Comparison of ENCODE assay signal across 9 mouse cellular contexts in the genomic region with DNA sequence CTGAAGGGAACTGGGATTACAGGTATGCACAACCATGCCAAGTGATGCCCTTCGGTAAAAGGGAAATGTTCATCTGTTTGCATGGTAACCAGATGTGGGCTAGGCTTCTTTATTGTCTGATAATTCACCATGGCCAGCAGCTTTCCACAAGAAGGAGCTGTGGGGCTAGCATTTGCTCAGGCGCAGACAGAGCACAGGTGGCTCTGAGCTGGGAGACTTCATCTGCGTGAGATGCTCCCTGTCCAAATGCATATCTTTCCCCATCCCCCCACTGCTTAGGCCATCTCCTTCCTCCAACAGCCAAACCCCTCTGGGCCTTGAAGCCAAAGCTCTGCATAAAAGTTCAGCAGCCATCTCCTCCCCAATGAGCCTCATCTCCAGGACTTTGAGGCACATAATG. TPM values are rescaled to one million over a fixed set of nuclear protein-coding genes. Genes with fewer than 3 reads are reported as not detected.
DNase-seq lines count a peak whose midpoint lies in the region; ATAC-seq and TF ChIP-seq lines count a peak whose summit lies in the region.
"Had no signal": no experiment of that assay in that cellular context is flagged by ENCODE, and none has a peak within 500 bp of the region (broad histone marks: within the 10 kb centered on the region; RNA-seq: fewer than 3 reads in every experiment).

No protein-coding gene starts in this region.

- no peaks in the 10 kb centered on the region for H3K9me3 ChIP-seq in intestine, embryonic 15.5 days
- H3K9me3 ChIP-seq in intestine, embryonic 16.5 days (ENCODE audit: control insufficient read depth, low read length) = no peaks in the 10 kb centered on the region
- no peaks in the 10 kb centered on the region for H3K9me3 ChIP-seq in midbrain, embryonic 16.5 days (replicated peaks; ENCODE audit: control insufficient read depth, low read length, poor library complexity, severe bottlenecking)

- no peak for TF ChIP-seq POLR2A in embryonic fibroblast, embryonic 13.5 days (IDR thresholded peaks at IDR 0.05; ENCODE audit: low read depth, low read length)

- no peak for TF ChIP-seq CTCF in embryonic fibroblast, embryonic 13.5 days (IDR thresholded peaks at IDR 0.05; ENCODE audit: borderline replicate concordance, insufficient read depth, low read length)

- H3K27ac ChIP-seq in intestine, embryonic 15.5 days = 0 out of 2 replicates have a peak overlapping the region, but pooled peaks have one; percentile 9
- H3K27ac ChIP-seq in intestine, embryonic 16.5 days (ENCODE audit: low read length) = no peak overlapping the region; the same call in 1 of the 2 replicates
- peak overlapping the region; percentile 60; the same call in 1 of the 2 replicates for H3K27ac ChIP-seq in embryonic fibroblast, embryonic 13.5 days (ENCODE audit: insufficient read depth, low read length)
- H3K27ac ChIP-seq in midbrain, embryonic 16.5 days (ENCODE audit: low read length) = 0 out of 2 replicates have a peak overlapping the region, but pooled peaks have one; percentile 3
- H3K27ac ChIP-seq: left cerebral cortex, adult 2 months had no signal

- no peaks in the 10 kb centered on the region for H3K27me3 ChIP-seq in intestine, embryonic 15.5 days (replicated peaks)
- no peaks in the 10 kb centered on the region for H3K27me3 ChIP-seq in intestine, embryonic 16.5 days (replicated peaks; ENCODE audit: control insufficient read depth, insufficient read depth, low read length)
- no peaks in the 10 kb centered on the region for H3K27me3 ChIP-seq in midbrain, embryonic 16.5 days (ENCODE audit: control insufficient read depth, insufficient read depth, low read depth, low read length)

- no peak overlapping the region for H3K9ac ChIP-seq in intestine, embryonic 15.5 days
- no peak overlapping the region for H3K9ac ChIP-seq in intestine, embryonic 16.5 days (ENCODE audit: low read depth, low read length)
- H3K9ac ChIP-seq in midbrain, embryonic 16.5 days (ENCODE audit: low read depth, low read length) = no peak overlapping the region

- no peak overlapping the region for H3K4me2 ChIP-seq in intestine, embryonic 15.5 days (replicated peaks)
- H3K4me2 ChIP-seq in intestine, embryonic 16.5 days (ENCODE audit: low read depth, low read length) = no peak overlapping the region
- H3K4me2 ChIP-seq in midbrain, embryonic 16.5 days (ENCODE audit: low read length) = no peak overlapping the region

- DNase-seq in cerebellum, postnatal 10 days = peak; percentile 61 to 66
- no peak for DNase-seq in spleen, postnatal 36 days (ENCODE audit: low spot score in 2 of 2)
- no peak for DNase-seq in heart, postnatal 4 days
- DNase-seq: gastrocnemius, postnatal 36 days had no signal

- H3K36me3 ChIP-seq in intestine, embryonic 15.5 days = no peaks in the 10 kb centered on the region
- H3K36me3 ChIP-seq in intestine, embryonic 16.5 days (ENCODE audit: control insufficient read depth, insufficient read depth, low read length) = no peaks in the 10 kb centered on the region
- no peaks in the 10 kb centered on the region for H3K36me3 ChIP-seq in midbrain, embryonic 16.5 days (ENCODE audit: control insufficient read depth, insufficient read depth, low read length)

- 46% methylated on average over 3 of the region's 3 CpGs for WGBS in intestine, embryonic 15.5 days
- WGBS in intestine, embryonic 16.5 days = 51% methylated on average over 3 of the region's 3 CpGs
- 37% methylated on average over 3 of the region's 3 CpGs for WGBS in midbrain, embryonic 16.5 days

- peaks cover 24% of the 10 kb centered on the region for H3K4me1 ChIP-seq in intestine, embryonic 15.5 days (replicated peaks)
- peaks cover 21% of the 10 kb centered on the region for H3K4me1 ChIP-seq in intestine, embryonic 16.5 days (ENCODE audit: control insufficient read depth, insufficient read depth, low read length)
- peaks cover 23% of the 10 kb centered on the region for H3K4me1 ChIP-seq in embryonic fibroblast, embryonic 13.5 days (ENCODE audit: control insufficient read depth, insufficient read depth, low read length)
- peaks cover 46% of the 10 kb centered on the region for H3K4me1 ChIP-seq in midbrain, embryonic 16.5 days (ENCODE audit: control insufficient read depth, insufficient read depth, low read length)

- ATAC-seq in intestine, embryonic 15.5 days = no peak
- no peak for ATAC-seq in intestine, embryonic 16.5 days
- ATAC-seq in midbrain, embryonic 16.5 days = 0 out of 2 replicates have a peak, but pooled peaks have one; percentile 26

- no peak overlapping the region for H3K4me3 ChIP-seq in intestine, embryonic 15.5 days (replicated peaks)
- no peak overlapping the region for H3K4me3 ChIP-seq in intestine, embryonic 16.5 days (ENCODE audit: low read length)
- no peak overlapping the region for H3K4me3 ChIP-seq in embryonic fibroblast, embryonic 13.5 days (ENCODE audit: insufficient read depth, low read length)
- H3K4me3 ChIP-seq in midbrain, embryonic 16.5 days (ENCODE audit: low read depth, low read length) = no peak overlapping the region
- H3K4me3 ChIP-seq: left cerebral cortex, adult 2 months had no signal

RNA-seq across cellular contexts. Expression of gene Boc, which starts 15.6 kb away (rescaled TPM):
- polyA plus RNA-seq in intestine, embryonic 15.5 days (2015; fragmentation: Nextera tagmentation; extraction: Ambion mirVana) = 9.8 and 10.3 TPM in 2 replicates
- polyA plus RNA-seq in intestine, embryonic 16.5 days (2015; fragmentation: Nextera tagmentation; extraction: Ambion mirVana) = 8.3 and 8.8 TPM in 2 replicates
- polyA plus RNA-seq in embryonic fibroblast, embryonic 13.5 days (2011; ENCODE audit: insufficient read length, low read depth, missing spikeins) = 13.7 and 30.6 TPM in 2 replicates
- polyA plus RNA-seq in midbrain, embryonic 16.5 days (2015; fragmentation: Nextera tagmentation; extraction: Ambion mirVana) = 7.3 and 10.5 TPM in 2 replicates
- 1 to 10 TPM; 8.8 to 9.3 TPM for total RNA-seq in heart, postnatal 4 days (2021)

Comparison
In these comparisons a context has a peak if more than half of its experiments do, and no peak if none do; other contexts are left out.
1. DNase-seq: peak in cerebellum, postnatal 10 days (2 of 2); none in spleen, postnatal 36 days (0 of 2) and heart, postnatal 4 days (single experiment).